Mouse (Mus musculus): ENCODE measurements around the gene March9. TPM values are rescaled to one million over a fixed set of nuclear protein-coding genes. Genes with fewer than 3 reads are reported as not detected.

Gene March9
- polyA plus RNA-seq, 1 experiment: 11.8 TPM

- peak; percentile 84 for TF ChIP-seq CTCF (IDR thresholded peaks at IDR 0.05; ENCODE audit: extremely low read depth, insufficient read depth, low read length)
- no peak for TF ChIP-seq POLR2A (IDR thresholded peaks at IDR 0.05; ENCODE audit: extremely low read depth, insufficient read depth, low read length)
- Histone ChIP-seq H3K4me1 (ENCODE audit: control insufficient read depth, insufficient read depth, low read length) (no peaks in the 10 kb centered on the region; the same call in 1 of the 2 replicates), H3K27ac (ENCODE audit: insufficient read depth, low read length) (no peak overlapping the region), H3K4me3 (ENCODE audit: insufficient read depth, low read length) (peak overlapping the region; percentile 29; the same call in 1 of the 2 replicates)
Measured at GRCm38 (mm10) chr10:127058161-127058560, 1.8 kb downstream of the March9 start.

GRCm38 (mm10) chr10:127056490-127056889 lies 3.5 kb downstream of the March9 start:
- Histone ChIP-seq H3K4me1 (ENCODE audit: control insufficient read depth, insufficient read depth, low read length) (no peaks in the 10 kb centered on the region; the same call in 1 of the 2 replicates), H3K4me3 (ENCODE audit: insufficient read depth, low read length) (no peak overlapping the region), H3K27ac (ENCODE audit: insufficient read depth, low read length) (no peak overlapping the region)
- TF ChIP-seq CTCF (IDR thresholded peaks at IDR 0.05; ENCODE audit: extremely low read depth, insufficient read depth, low read length): no peak
- TF ChIP-seq POLR2A (IDR thresholded peaks at IDR 0.05; ENCODE audit: extremely low read depth, insufficient read depth, low read length): no peak

GRCm38 (mm10) chr10:127055406-127055805 lies 4.6 kb downstream of the March9 start:
- TF ChIP-seq CTCF (IDR thresholded peaks at IDR 0.05; ENCODE audit: extremely low read depth, insufficient read depth, low read length) (no peak), POLR2A (IDR thresholded peaks at IDR 0.05; ENCODE audit: extremely low read depth, insufficient read depth, low read length) (no peak)
- Histone ChIP-seq H3K4me3 (ENCODE audit: insufficient read depth, low read length) (no peak overlapping the region), H3K27ac (ENCODE audit: insufficient read depth, low read length) (no peak overlapping the region), H3K4me1 (ENCODE audit: control insufficient read depth, insufficient read depth, low read length) (no peaks in the 10 kb centered on the region; the same call in 1 of the 2 replicates)

GRCm38 (mm10) chr10:127054646-127055045 lies 5.3 kb downstream of the March9 start:
- Histone ChIP-seq H3K4me1 (ENCODE audit: control insufficient read depth, insufficient read depth, low read length) (no peaks in the 10 kb centered on the region; the same call in 1 of the 2 replicates), H3K4me3 (ENCODE audit: insufficient read depth, low read length) (no peak overlapping the region), H3K27ac (ENCODE audit: insufficient read depth, low read length) (no peak overlapping the region)
- TF ChIP-seq POLR2A (IDR thresholded peaks at IDR 0.05; ENCODE audit: extremely low read depth, insufficient read depth, low read length): no peak
- no peak for TF ChIP-seq CTCF (IDR thresholded peaks at IDR 0.05; ENCODE audit: extremely low read depth, insufficient read depth, low read length)

- TF ChIP-seq POLR2A (IDR thresholded peaks at IDR 0.05; ENCODE audit: extremely low read depth, insufficient read depth, low read length) (no peak), CTCF (IDR thresholded peaks at IDR 0.05; ENCODE audit: extremely low read depth, insufficient read depth, low read length) (no peak)
- Histone ChIP-seq H3K27ac (ENCODE audit: insufficient read depth, low read length) (no peak overlapping the region), H3K4me3 (ENCODE audit: insufficient read depth, low read length) (no peak overlapping the region), H3K4me1 (ENCODE audit: control insufficient read depth, insufficient read depth, low read length) (no peaks in the 10 kb centered on the region)
Measured at GRCm38 (mm10) chr10:127050119-127050474, 9.9 kb downstream of the March9 start.

- Histone ChIP-seq H3K4me3 (ENCODE audit: insufficient read depth, low read length) (no peak overlapping the region), H3K4me1 (ENCODE audit: control insufficient read depth, insufficient read depth, low read length) (no peaks in the 10 kb centered on the region), H3K27ac (ENCODE audit: insufficient read depth, low read length) (no peak overlapping the region)
- TF ChIP-seq CTCF (IDR thresholded peaks at IDR 0.05; ENCODE audit: extremely low read depth, insufficient read depth, low read length) (no peak), POLR2A (IDR thresholded peaks at IDR 0.05; ENCODE audit: extremely low read depth, insufficient read depth, low read length) (no peak)
Measured at GRCm38 (mm10) chr10:127049395-127050118, 10.4 kb downstream of the March9 start.

GRCm38 (mm10) chr10:127048608-127049394 lies 11.2 kb downstream of the March9 start:
- Histone ChIP-seq H3K4me3 (ENCODE audit: insufficient read depth, low read length) (no peak overlapping the region), H3K4me1 (ENCODE audit: control insufficient read depth, insufficient read depth, low read length) (no peaks in the 10 kb centered on the region), H3K27ac (ENCODE audit: insufficient read depth, low read length) (no peak overlapping the region)
- no peak for TF ChIP-seq CTCF (IDR thresholded peaks at IDR 0.05; ENCODE audit: extremely low read depth, insufficient read depth, low read length)
- TF ChIP-seq POLR2A (IDR thresholded peaks at IDR 0.05; ENCODE audit: extremely low read depth, insufficient read depth, low read length): no peak

- Histone ChIP-seq H3K27ac (ENCODE audit: insufficient read depth, low read length) (no peak within 1 kb of the TSS), H3K4me3 (ENCODE audit: insufficient read depth, low read length) (no peak within 1 kb of the TSS), H3K4me1 (ENCODE audit: control insufficient read depth, insufficient read depth, low read length) (no peaks in the 10 kb centered on the region)
- TF ChIP-seq CTCF (IDR thresholded peaks at IDR 0.05; ENCODE audit: extremely low read depth, insufficient read depth, low read length) (no peak), POLR2A (IDR thresholded peaks at IDR 0.05; ENCODE audit: extremely low read depth, insufficient read depth, low read length) (no peak)
Measured at GRCm38 (mm10) chr10:127047954-127048353, 12.0 kb downstream of the March9 start, which contains the start of gene Cyp27b1. Cyp27b1 (plus strand) TSS chr10:127048250.

- no peak overlapping the region for H3K4me3 ChIP-seq (ENCODE audit: insufficient read depth, low read length)
- no peak overlapping the region for H3K27ac ChIP-seq (ENCODE audit: insufficient read depth, low read length)
- peaks cover 1% of the 10 kb centered on the region; the same call in 1 of the 2 replicates for H3K4me1 ChIP-seq (ENCODE audit: control insufficient read depth, insufficient read depth, low read length)
- TF ChIP-seq POLR2A (IDR thresholded peaks at IDR 0.05; ENCODE audit: extremely low read depth, insufficient read depth, low read length): no peak
- no peak for TF ChIP-seq CTCF (IDR thresholded peaks at IDR 0.05; ENCODE audit: extremely low read depth, insufficient read depth, low read length)
Measured at GRCm38 (mm10) chr10:127043187-127043586, 16.8 kb downstream of the March9 start.
